Mouse (Mus musculus): ENCODE results near the gene Apobec4.

Apobec4 gene

DNA sequence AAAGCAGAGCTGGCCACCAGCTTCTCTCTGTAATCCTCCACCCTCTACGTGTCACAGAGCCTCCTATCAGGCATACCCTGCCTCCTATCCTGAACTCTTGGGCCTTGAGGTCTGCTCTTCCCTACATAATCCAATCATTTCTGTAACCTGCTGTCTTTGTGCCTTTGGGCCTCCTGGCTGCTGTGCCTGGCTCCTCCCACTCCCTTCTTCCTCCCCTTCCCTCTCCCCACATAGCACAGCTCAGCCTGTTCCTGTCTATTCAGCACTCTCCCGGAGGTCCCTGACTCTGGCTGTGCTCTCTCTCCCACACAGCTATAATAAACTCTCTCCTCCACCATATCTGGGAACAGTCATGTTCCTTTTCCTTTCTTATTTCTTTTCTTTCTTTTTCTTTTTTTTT lies 49.5 kb downstream of the Apobec4 start, which contains the start of gene Ncf2:
TSS of gene Ncf2 (plus strand) at position 298 of the 400 bp plus-strand sequence.
- no peak for DNase-seq (ENCODE audit: inconsistent age in 2 of 2, low spot score in 1 of 2)

DNA sequence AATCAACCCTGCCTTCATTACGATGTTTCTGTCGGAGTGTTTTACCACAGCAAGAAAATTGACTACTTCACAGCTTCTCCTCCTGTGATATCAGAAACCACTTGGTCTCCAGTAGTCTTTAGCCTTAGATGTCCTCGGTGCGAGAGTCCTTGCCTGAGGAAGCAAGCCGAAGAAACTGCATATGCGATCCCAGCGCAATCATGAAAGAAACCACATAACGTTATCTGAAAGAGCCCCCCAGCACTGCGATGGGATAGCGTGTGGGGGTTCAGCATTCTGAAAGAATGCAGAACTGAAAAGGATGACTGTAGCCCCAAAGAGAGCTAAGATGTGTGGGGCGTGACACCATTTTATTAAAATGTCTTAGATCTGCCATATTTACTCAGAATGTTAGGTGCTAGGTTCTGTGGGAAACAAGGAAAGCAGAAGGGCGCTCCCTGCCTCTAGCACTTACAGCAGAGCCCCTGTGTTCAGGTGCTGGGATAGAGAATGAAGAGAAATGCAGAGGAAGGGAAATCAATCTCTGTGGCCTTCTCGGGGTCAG lies 50.4 kb downstream of the Apobec4 start:
- DNase-seq (ENCODE audit: inconsistent age in 2 of 2, low spot score in 1 of 2): no peak

- no peak for DNase-seq (ENCODE audit: inconsistent age in 2 of 2, low spot score in 1 of 2)
Measured at GRCm38 (mm10) chr1:152804907-152805306, 54.6 kb downstream of the Apobec4 start.

All from adrenal gland, adult (tissue).